Mouse (Mus musculus) adrenal gland, postnatal 36 days (tissue): ENCODE results near the gene Prkag2. TPM values are rescaled to one million over a fixed set of nuclear protein-coding genes. Genes with fewer than 3 reads are reported as not detected.
"Not testable (repeated sequence)": the region's sequence is repeated elsewhere in the genome, so short reads cannot be mapped to it uniquely, and the experiment has no call there.

ENCODE experiments used
- DNase-seq, 2 experiments: peaks; one replicate each; pipeline ENCODE4 v3.0.0; 2021; ENCODE audit warnings: mixed read lengths in 1 of 2
- total RNA-seq, 2 experiments: library from RNA; stranded (reverse); gene quantifications; 2 replicates each; pipeline ENCODE4 v1.2.3; 2021

The Prkag2 gene
- total RNA-seq, 2 experiments from 2014 or later, result 36.8 to 42.7 TPM

- no peak for DNase-seq
Observed at GRCm38 (mm10) chr5:25087064-25087463, 13.4 kb downstream of the Prkag2 start.

DNA sequence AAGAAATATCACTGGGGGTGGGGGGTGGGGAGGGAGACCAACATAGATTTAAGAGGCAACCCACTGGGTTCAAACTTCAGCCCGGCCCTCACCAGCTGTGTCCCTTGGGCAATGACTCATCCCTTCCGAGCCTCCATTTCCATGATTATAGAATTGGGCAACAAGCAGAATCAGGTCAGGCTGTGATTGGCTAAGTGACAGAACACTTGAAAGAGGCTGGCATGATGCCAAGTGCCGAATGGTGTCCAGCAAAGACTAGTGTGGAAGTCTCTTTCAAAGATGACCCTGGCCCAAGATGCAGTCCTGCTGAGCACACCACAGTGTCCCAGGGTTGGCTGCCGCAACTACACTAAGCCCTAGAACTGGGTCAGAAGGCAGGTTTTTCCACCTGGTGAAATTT is 14.2 kb downstream of the Prkag2 start:
- DNase-seq, result peak; percentile 83 to 91

DNA sequence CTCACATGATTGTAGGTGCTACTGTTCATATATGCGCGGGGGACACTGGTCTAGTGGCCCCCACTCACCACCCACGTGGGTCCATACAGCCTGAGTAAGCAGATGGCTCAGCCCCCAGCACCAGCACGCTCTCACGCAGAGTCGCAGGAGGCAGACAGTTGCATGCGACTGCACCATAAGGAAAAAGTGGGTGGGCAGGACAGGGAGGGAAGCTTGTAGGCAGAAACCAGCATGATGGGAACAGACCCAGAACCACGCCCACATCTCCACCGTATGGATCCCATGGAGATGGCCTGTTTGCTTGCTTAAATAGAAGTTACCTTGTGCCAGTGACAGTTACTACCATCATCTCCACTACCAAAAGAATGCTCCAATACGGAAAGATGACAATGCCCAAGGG is 15.3 kb downstream of the Prkag2 start:
- no peak for DNase-seq

DNA sequence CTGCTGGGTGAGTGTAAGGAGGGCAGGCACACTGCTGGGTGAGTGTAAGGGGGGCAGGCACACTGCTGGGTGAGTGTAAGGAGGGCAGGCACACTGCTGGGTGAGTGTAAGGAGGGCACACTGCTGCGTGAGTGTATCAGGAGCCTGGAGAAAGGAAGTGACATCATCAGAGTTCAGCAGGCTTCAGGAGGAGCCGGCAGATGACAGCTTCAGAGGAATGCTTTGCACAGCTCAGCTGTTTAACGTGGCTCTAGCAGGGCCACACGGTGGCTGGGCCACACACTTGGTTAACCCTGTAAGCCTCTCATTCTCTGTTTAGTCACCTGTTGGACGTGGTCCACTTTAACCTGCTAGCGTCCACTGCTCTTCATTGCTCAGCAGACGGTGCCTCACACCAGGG is 16.6 kb downstream of the Prkag2 start:
- DNase-seq, result no peak

- peak; percentile 43 to 70 for DNase-seq
Observed at GRCm38 (mm10) chr5:25082542-25082941, 17.9 kb downstream of the Prkag2 start.

GRCm38 (mm10) chr5:25081545-25081944 is 18.9 kb downstream of the Prkag2 start:
- no peak for DNase-seq

GRCm38 (mm10) chr5:25080994-25081393 is 19.4 kb downstream of the Prkag2 start:
- no peak for DNase-seq

GRCm38 (mm10) chr5:25080438-25080945 is 19.9 kb downstream of the Prkag2 start:
- DNase-seq, result no peak

DNA sequence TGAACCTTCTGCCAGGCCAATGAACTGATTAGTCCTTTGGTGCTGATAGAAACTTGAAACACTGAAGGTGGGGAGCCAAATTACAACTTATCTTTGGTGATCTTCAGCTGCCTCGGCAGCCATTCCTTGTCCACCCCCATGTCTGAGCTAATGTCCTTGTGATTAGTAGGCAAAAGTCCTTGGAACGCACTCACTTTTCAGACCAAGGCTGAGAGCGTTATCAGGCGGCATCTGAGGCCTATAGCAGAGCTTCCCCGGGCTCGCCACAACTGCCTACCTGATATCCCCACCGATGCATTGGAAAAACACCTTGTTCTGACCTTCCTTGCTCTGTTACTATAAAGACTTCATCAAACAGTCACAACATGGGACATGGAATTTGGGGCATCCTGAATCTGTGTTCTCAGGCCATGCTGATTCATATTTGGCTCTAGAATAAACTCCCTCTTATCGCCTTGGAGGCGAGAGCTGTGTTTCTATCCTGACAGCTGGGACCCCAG is 20.6 kb downstream of the Prkag2 start:
- DNase-seq, result peak in 1 of 2 experiments; percentile 61

DNA sequence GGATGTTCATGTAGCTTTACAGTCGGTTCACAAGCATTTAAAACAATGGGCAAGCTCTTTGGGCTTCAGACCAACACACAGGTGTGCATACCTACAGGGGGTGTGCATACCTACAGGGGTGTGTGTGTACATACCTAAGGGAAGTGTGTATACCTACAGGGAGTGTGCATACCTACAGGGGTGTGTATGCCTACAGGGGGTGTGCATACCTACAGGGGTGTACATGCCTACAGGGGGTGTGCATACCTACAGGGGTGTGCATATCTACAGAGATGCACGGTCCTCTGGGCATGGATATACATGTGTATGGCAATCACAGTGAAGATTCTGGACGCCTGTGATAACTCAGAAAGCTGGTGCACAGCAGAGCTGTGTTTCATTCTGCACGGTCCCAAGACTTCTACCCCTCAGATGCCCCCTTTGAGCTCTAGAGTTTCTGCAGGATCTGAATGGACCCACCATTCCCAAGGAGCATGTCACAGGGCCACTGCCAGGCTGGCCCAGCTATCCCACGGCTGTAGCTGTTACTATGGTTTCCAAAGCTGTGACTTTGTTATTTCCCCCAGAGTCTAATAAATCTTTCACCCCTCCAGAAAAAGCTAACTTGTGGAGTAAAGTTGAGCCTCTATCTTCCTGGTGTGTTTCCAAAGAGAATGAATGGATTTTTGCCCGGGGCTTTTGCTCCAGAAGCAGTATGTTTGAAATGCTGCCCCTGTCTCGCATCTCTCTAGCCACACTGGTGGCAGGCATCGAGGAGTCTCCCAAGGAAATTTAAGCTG is 22.4 kb downstream of the Prkag2 start:
- no peak for DNase-seq

DNA sequence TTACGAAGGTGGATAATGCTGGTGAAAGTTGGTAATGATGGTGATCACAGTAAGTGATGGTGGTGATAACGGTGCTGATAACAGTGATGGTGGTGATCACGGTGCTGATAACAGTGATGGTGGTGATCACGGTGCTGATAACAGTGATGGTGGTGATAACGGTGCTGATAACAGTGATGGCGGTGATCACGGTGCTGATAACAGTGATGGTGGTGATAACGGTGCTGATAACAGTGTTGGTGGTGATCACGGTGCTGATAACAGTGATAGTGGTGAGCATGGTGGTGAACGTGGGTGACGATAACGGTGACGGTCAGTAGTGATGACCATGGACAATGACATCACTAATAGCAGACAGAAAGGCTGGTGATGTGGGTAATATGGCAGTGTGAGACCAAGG is 23.2 kb downstream of the Prkag2 start:
- not testable (repeated sequence) for DNase-seq

- DNase-seq, result no peak
Observed at GRCm38 (mm10) chr5:25075623-25076022, 24.8 kb downstream of the Prkag2 start.

GRCm38 (mm10) chr5:25069815-25070214 is 30.6 kb downstream of the Prkag2 start:
- no peak for DNase-seq

DNA sequence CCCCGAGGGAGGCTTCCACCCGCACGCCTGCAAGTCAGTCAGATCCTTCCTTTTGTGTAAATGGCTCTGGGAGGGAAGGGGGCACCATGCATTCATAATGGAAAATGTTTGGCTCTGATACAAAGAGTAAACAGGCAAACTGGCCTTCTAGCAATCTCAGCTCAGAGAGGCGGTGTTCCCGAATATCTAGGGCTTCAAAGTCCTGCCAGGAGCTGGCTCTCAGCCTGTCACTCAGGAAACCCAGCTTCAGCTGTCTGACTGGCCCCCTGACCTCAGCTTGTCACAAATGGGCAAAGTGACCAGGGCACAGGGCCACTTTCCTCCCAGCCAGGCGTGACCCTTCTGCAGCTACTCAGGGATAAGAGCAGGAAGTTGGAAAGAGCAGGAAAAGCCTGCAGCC is 33.3 kb downstream of the Prkag2 start:
- DNase-seq, result peak; percentile 62 to 78

GRCm38 (mm10) chr5:25064270-25065232 is 35.9 kb downstream of the Prkag2 start:
- no peak for DNase-seq

DNA sequence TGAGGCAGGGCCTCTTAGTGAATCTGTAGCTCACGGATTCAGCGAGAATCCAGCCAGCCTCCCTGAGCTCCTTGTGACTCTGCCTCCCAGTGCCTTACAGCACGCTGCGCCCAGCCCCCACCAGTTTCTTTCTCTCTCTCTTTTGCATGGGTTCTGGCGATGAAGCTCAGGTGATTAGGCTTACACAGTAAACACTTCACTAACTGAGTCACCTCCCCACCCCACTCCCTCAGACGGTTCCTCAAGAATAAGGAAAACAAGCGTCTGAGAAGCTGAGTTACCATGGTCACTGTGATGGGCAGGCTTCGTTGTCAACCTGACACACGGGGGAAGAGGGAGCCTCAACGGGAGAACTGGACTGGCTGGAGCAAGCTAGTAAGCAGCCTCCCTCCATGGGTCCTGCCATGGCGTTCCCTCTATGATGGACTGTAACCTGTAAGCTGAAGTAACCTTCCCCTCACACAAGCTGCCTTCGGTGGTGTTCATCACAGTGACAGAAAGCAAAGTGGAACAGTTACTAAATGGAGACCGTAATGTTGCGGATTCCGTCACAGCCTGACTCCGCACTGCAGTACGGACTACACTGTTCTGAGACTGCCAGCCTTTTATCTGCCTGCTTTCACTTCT is 37.8 kb downstream of the Prkag2 start:
- no peak for DNase-seq

- DNase-seq, result peak; percentile 62 to 65
Observed at GRCm38 (mm10) chr5:25058853-25059741, 41.3 kb downstream of the Prkag2 start.

DNA sequence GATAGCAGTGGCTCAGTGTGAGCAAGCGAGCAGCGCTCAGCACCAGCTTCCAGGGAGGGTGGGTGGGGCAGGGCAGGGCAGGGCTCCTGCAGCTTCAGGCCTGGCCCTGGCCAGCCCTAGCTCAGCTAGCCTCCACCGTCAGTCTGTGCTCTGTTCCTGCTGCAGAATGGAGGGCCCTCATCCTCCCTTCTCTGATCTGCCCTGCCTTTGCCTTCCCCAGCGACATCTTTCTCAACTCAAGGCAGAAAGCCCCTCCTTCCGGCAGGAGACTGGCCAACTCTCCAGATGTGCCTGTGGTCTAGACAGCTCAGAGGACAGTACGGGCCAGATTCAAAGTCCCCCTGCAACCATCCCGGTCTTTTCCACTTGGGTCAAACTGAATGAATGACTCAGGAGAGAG is 42.0 kb downstream of the Prkag2 start:
- DNase-seq, result no peak

GRCm38 (mm10) chr5:25055288-25055687 is 45.2 kb downstream of the Prkag2 start:
- no peak for DNase-seq

DNA sequence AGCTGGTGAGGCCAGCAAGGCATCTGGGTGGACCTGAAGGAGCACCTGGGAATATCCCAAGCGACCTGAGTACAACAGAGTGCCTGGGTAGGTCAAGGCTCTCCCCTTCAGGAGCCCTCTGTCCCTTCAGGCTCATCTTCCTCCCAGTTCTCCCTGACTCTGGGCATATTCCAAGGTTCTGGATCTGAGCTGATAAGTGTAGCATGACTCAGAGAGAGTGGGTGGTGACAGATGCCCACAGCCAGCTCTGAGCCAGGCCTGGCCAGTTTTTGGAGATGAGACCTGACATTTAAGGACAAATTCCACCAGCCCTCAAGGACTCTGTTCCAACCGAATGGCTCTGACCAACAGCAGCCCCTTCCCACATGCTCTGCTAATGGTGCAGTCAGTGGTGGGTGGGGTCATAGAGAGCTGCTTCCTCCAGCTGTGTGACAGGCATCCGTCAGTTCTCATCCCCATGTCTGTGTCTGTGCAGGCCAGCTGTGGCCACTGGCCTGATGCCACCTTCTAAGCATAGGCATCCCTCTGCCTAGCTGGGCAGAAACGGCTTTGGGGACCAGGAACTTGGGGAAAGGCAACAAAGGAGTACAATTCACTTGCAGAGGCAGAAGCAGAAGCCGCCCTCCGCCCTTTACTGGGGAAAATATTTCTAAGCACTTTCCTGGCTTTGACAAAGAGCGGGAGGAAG is 46.3 kb downstream of the Prkag2 start:
- peak; percentile 76 to 77 for DNase-seq
